Mouse (Mus musculus) heart, adult 2 months (tissue): ENCODE measurements around the gene Ehbp1.

ENCODE experiments used
- EP300 ChIP-seq: fragments of 200-500 bp; IDR thresholded peaks from 2 replicates; pipeline ENCODE4 v1.6.1; 2011; ENCODE audit warnings: low read depth, low read length, control low read depth; ENCODE audit not compliant: insufficient read depth
- POLR2A ChIP-seq: fragments of 200-500 bp; IDR thresholded peaks from 2 replicates; pipeline ENCODE4 v1.6.1; 2011; ENCODE audit warnings: mild to moderate bottlenecking, low read depth, low read length, control low read depth; ENCODE audit not compliant: insufficient read depth

- TF ChIP-seq POLR2A (no peak), EP300 (no peak)
Measured at GRCm38 (mm10) chr11:22315801-22316200, 26.3 kb downstream of the Ehbp1 start.
